Mouse (Mus musculus): Measurements from ENCODE around the gene 4931414P19Rik.

Gene 4931414P19Rik

DNA sequence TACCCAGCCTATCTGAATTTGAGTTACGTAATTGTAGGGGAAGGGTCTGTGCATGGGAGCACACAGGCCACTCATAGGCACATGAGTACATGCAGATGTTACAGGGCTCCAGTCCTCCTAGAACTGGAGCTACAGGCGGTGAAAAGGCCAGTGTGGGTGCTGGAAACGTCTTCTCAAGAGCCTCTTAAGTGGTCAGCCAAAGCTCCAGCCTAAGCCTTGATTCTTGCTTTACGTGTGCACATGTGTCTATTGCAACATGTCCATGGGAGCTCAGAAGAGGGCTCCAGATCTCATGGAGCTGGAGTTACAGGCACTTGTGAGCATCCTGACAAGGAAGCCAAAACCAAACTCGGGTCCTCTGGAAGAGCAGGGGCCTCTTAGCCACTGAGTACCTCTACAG lies 61.1 kb downstream of the 4931414P19Rik start:
- no peak for DNase-seq (ENCODE audit: low spot score)

DNA sequence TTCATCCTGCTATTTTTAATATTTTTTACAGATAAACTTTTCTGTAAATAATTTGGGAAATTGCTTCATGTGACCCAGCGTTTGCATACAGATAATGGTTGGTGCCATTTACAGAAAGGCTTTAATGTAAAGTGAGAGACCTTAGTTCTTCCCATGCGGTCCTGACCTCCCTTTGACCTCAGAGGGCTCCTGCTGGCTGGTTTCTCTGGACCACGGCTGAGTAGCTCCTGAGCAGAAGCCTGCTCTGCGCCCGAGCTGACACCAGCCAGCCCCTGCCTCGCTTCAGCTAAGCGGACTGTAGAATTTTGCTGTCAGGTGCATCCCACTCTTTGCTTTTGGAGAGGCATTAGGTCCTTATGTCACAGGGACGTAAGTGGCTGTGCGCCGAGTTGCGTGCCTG lies 65.0 kb downstream of the 4931414P19Rik start:
- no peak for DNase-seq (ENCODE audit: low spot score)

DNA sequence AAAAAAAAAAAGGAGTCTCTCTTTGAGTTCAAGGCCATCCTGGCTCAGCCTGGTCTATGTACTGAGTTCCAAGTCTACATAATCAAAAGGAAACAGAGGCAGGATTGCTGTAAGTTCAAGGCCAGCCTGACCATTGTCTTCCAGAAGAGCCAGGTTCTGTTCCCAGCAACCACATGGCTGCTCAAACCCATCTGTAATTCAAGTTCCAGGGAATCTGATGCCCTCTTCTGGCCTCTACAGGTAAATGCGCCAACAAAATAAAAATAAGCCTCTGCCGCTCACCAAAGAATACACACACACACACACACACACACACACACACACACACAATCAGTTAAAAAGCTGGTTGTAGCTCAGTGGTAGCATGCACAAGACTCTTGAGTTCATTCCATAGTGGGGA lies 67.2 kb downstream of the 4931414P19Rik start:
- no peak for DNase-seq (ENCODE audit: low spot score)
